Mouse (Mus musculus): ENCODE data around the gene Pdzrn3. TPM values are rescaled to one million over a fixed set of nuclear protein-coding genes. Genes with fewer than 3 reads are reported as not detected.

Gene Pdzrn3
- not detected in 2 replicates for total RNA-seq (2014; fragmentation: Nextera tagmentation)
- not detected in 2 replicates for total RNA-seq (2017)

- peak; percentile 66 for ATAC-seq (replicated peaks; ENCODE audit: poor library complexity, severe bottlenecking)
Measured at GRCm38 (mm10) chr6:101377167-101377934, at the start of gene Pdzrn3. Gene Pdzrn3, minus strand, starts transcription at chr6:101377897.

GRCm38 (mm10) chr6:101427296-101427695, 49.6 kb upstream of the Pdzrn3 start:
- no peak for ATAC-seq (replicated peaks; ENCODE audit: poor library complexity, severe bottlenecking)

- ATAC-seq (replicated peaks; ENCODE audit: poor library complexity, severe bottlenecking) = no peak
Measured at GRCm38 (mm10) chr6:101426301-101426700, 48.6 kb upstream of the Pdzrn3 start.

GRCm38 (mm10) chr6:101422084-101422954, 44.6 kb upstream of the Pdzrn3 start:
- ATAC-seq (replicated peaks; ENCODE audit: poor library complexity, severe bottlenecking) = no peak

GRCm38 (mm10) chr6:101418213-101418612, 40.5 kb upstream of the Pdzrn3 start:
- no peak for ATAC-seq (replicated peaks; ENCODE audit: poor library complexity, severe bottlenecking)

- no peak for ATAC-seq (replicated peaks; ENCODE audit: poor library complexity, severe bottlenecking)
Measured at GRCm38 (mm10) chr6:101411701-101412100, 34.0 kb upstream of the Pdzrn3 start.

GRCm38 (mm10) chr6:101411064-101411463, 33.4 kb upstream of the Pdzrn3 start:
- ATAC-seq (replicated peaks; ENCODE audit: poor library complexity, severe bottlenecking) = no peak

- ATAC-seq (replicated peaks; ENCODE audit: poor library complexity, severe bottlenecking) = no peak
Measured at GRCm38 (mm10) chr6:101396711-101397110, 19.0 kb upstream of the Pdzrn3 start.

- ATAC-seq (replicated peaks; ENCODE audit: poor library complexity, severe bottlenecking) = no peak
Measured at GRCm38 (mm10) chr6:101395908-101396307, 18.2 kb upstream of the Pdzrn3 start.

- ATAC-seq (replicated peaks; ENCODE audit: poor library complexity, severe bottlenecking) = no peak
Measured at GRCm38 (mm10) chr6:101392801-101393117, 15.1 kb upstream of the Pdzrn3 start.

- no peak for ATAC-seq (replicated peaks; ENCODE audit: poor library complexity, severe bottlenecking)
Measured at GRCm38 (mm10) chr6:101392107-101392800, 14.6 kb upstream of the Pdzrn3 start.

GRCm38 (mm10) chr6:101385490-101385889, 7.8 kb upstream of the Pdzrn3 start:
- no peak for ATAC-seq (replicated peaks; ENCODE audit: poor library complexity, severe bottlenecking)

- ATAC-seq (replicated peaks; ENCODE audit: poor library complexity, severe bottlenecking) = no peak
Measured at GRCm38 (mm10) chr6:101384958-101385357, 7.3 kb upstream of the Pdzrn3 start.

GRCm38 (mm10) chr6:101384476-101384875, 6.8 kb upstream of the Pdzrn3 start:
- ATAC-seq (replicated peaks; ENCODE audit: poor library complexity, severe bottlenecking) = no peak

GRCm38 (mm10) chr6:101382891-101383290, 5.2 kb upstream of the Pdzrn3 start:
- ATAC-seq (replicated peaks; ENCODE audit: poor library complexity, severe bottlenecking) = no peak

GRCm38 (mm10) chr6:101379546-101379945, 1.8 kb upstream of the Pdzrn3 start:
- no peak for ATAC-seq (replicated peaks; ENCODE audit: poor library complexity, severe bottlenecking)

- peak; percentile 17; the same call in 1 of the 2 replicates for ATAC-seq (replicated peaks; ENCODE audit: poor library complexity, severe bottlenecking)
Measured at GRCm38 (mm10) chr6:101377935-101378609, 375 bp upstream of the Pdzrn3 start.

- ATAC-seq (replicated peaks; ENCODE audit: poor library complexity, severe bottlenecking) = no peak
Measured at GRCm38 (mm10) chr6:101376511-101377166, 1.1 kb downstream of the Pdzrn3 start.

- no peak for ATAC-seq (replicated peaks; ENCODE audit: poor library complexity, severe bottlenecking)
Measured at GRCm38 (mm10) chr6:101376049-101376448, 1.6 kb downstream of the Pdzrn3 start.

GRCm38 (mm10) chr6:101374721-101375120, 3.0 kb downstream of the Pdzrn3 start:
- no peak for ATAC-seq (replicated peaks; ENCODE audit: poor library complexity, severe bottlenecking)
